Mouse (Mus musculus) erythroblast, embryonic 14.5 days (primary cell): ENCODE data around the gene Zbtb39.

Experiments used
- GATA1 ChIP-seq: IDR thresholded peaks from 2 replicates; pipeline ENCODE4 v1.6.1; 2012; ENCODE audit warnings: low read length, inconsistent platforms, mixed read lengths
- TAL1 ChIP-seq: IDR thresholded peaks from 3 replicates; pipeline ENCODE4 v1.6.1; 2012; ENCODE audit warnings: low read length, inconsistent platforms, mixed read lengths

DNA sequence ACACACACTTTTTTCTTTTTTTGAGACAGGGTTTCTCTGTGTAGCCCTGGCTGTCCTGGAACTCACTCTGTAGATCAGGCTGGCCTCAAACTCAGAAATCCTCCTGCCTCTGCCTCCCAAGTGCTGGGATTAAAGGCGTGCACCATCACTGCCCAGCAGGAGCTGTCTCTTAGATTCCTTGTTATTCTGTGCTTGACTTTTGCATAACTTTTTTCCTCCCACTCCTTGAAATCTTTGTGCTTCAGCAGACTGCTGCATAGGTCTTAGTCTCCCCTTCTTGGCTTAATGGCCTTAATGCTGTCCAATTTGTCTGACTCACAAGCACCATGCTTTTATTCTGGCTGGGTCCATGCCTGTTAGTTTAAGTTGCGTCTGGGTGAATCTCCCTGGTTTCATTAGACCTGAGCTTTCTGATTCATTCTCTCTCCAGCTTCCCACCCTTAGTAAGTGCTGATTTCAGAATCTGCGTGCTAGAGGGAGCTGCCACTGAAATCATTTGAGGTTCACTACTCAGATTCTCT lies 30.4 kb upstream of the Zbtb39 start:
- TF ChIP-seq GATA1 (no peak), TAL1 (no peak)
